In the genomic region with DNA sequence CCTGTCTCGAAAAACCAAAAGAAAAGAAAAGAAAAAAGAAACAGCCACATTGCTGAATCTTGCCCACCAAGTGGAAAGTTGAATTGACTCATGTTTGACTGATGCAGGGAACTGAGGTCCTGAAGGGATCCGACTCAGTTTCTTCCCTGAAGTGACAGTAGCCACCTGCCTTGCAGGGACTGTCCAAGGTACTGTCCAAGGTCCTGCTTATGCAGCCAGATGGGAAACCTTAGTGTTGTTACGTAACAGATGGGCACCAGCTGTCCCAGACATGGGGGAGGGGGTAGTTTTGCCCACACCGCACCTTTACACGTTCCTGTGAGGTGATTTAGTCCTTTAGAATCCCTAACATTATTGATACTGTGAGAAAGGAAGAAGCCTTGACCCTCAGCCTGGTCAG, we compare ENCODE assay signal across 9 mouse cellular contexts.
DNase-seq lines count a peak whose midpoint lies in the region; ATAC-seq and TF ChIP-seq lines count a peak whose summit lies in the region.
"Had no signal": no experiment of that assay in that cellular context is flagged by ENCODE, and none has a peak within 500 bp of the region (broad histone marks: within the 10 kb centered on the region; RNA-seq: fewer than 3 reads in every experiment).

No protein-coding gene starts in this region.

- H3K79me2 ChIP-seq in liver, adult 2 months (ENCODE audit: control insufficient read depth, insufficient read depth, low read length) = no peaks in the 10 kb centered on the region

- TF ChIP-seq POLR2A in liver, adult 2 months (IDR thresholded peaks at IDR 0.05; ENCODE audit: extremely low read depth, insufficient read depth, low read length) = no peak

- 42% methylated on average over 5 of the region's 5 CpGs for WGBS in liver, adult 2 months
- WGBS in liver, embryonic 11.5 days = 59% methylated on average over 5 of the region's 5 CpGs
- 48% methylated on average over 5 of the region's 5 CpGs for WGBS in embryonic facial prominence, embryonic 14.5 days

- no peak overlapping the region for H3K9ac ChIP-seq in liver, adult 2 months (ENCODE audit: low read depth, low read length)
- no peak overlapping the region for H3K9ac ChIP-seq in liver, embryonic 11.5 days (ENCODE audit: low read depth, low read length)
- H3K9ac ChIP-seq in embryonic facial prominence, embryonic 14.5 days (ENCODE audit: low read depth, low read length) = no peak overlapping the region

- no peak for ATAC-seq in liver, embryonic 11.5 days (replicated peaks; ENCODE audit: low FRiP score)
- no peak for ATAC-seq in embryonic facial prominence, embryonic 14.5 days (ENCODE audit: low read depth)

- peak; percentile 35 for DNase-seq in liver, adult 2 months (ENCODE audit: extremely low read depth, low read depth, low spot score)
- DNase-seq in liver, embryonic 11.5 days (ENCODE audit: low spot score) = no peak
- DNase-seq in ZHBTc4 (ENCODE audit: low read depth, low spot score) = peak; percentile 37
- peak; percentile 38 for DNase-seq in embryonic facial prominence, embryonic 14.5 days (ENCODE audit: low spot score)
- peak; percentile 21 for DNase-seq in retina, postnatal 1 day
- no peak for DNase-seq in ovary, postnatal 14 days (ENCODE audit: low spot score)
- no peak for DNase-seq in gastrocnemius, postnatal 4 days (ENCODE audit: low spot score in 2 of 2)
- DNase-seq: cerebellum, postnatal 36 days; gastrocnemius, postnatal 10 days had no signal

- no peaks in the 10 kb centered on the region for H3K9me3 ChIP-seq in liver, embryonic 11.5 days (ENCODE audit: control insufficient read depth, low read length)
- no peaks in the 10 kb centered on the region for H3K9me3 ChIP-seq in embryonic facial prominence, embryonic 14.5 days (ENCODE audit: control insufficient read depth, low read length)

- TF ChIP-seq CTCF in liver, adult 2 months (IDR thresholded peaks at IDR 0.05; ENCODE audit: low read depth, low read length) = no peak

- no peak overlapping the region for H3K27ac ChIP-seq in liver, adult 2 months (replicated peaks; ENCODE audit: insufficient read depth, low read depth, low read length)
- no peak overlapping the region for H3K27ac ChIP-seq in liver, embryonic 11.5 days (ENCODE audit: low read depth, low read length)
- no peak overlapping the region for H3K27ac ChIP-seq in embryonic facial prominence, embryonic 14.5 days (replicated peaks; ENCODE audit: low read depth, low read length)

- H3K4me3 ChIP-seq in liver, adult 2 months (ENCODE audit: insufficient read depth, low read depth, low read length) = no peak overlapping the region
- H3K4me3 ChIP-seq in liver, embryonic 11.5 days (ENCODE audit: low read depth, low read length) = no peak overlapping the region
- H3K4me3 ChIP-seq in embryonic facial prominence, embryonic 14.5 days (ENCODE audit: low read depth, low read length) = no peak overlapping the region

- peaks cover 8% of the 10 kb centered on the region for H3K4me1 ChIP-seq in liver, adult 2 months (ENCODE audit: control insufficient read depth, insufficient read depth, low read length)
- H3K4me1 ChIP-seq in liver, embryonic 11.5 days (replicated peaks; ENCODE audit: control insufficient read depth, insufficient read depth, low read length) = no peaks in the 10 kb centered on the region
- H3K4me1 ChIP-seq in embryonic facial prominence, embryonic 14.5 days (ENCODE audit: control insufficient read depth, insufficient read depth, low read length) = no peaks in the 10 kb centered on the region

- no peak overlapping the region for H3K4me2 ChIP-seq in liver, embryonic 11.5 days
- no peak overlapping the region for H3K4me2 ChIP-seq in embryonic facial prominence, embryonic 14.5 days (ENCODE audit: low read depth, low read length)

- H3K36me3 ChIP-seq in liver, adult 2 months (ENCODE audit: control insufficient read depth, insufficient read depth, low read length) = no peaks in the 10 kb centered on the region
- no peaks in the 10 kb centered on the region for H3K36me3 ChIP-seq in liver, embryonic 11.5 days (ENCODE audit: control insufficient read depth, insufficient read depth, low read length)
- H3K36me3 ChIP-seq in embryonic facial prominence, embryonic 14.5 days (ENCODE audit: control insufficient read depth, insufficient read depth, low read length) = no peaks in the 10 kb centered on the region

- no peaks in the 10 kb centered on the region for H3K27me3 ChIP-seq in liver, adult 2 months (ENCODE audit: control insufficient read depth, insufficient read depth, low read length)
- H3K27me3 ChIP-seq in liver, embryonic 11.5 days (replicated peaks; ENCODE audit: control insufficient read depth, insufficient read depth, low read length) = no peaks in the 10 kb centered on the region
- H3K27me3 ChIP-seq in embryonic facial prominence, embryonic 14.5 days (replicated peaks; ENCODE audit: control insufficient read depth, insufficient read depth, low read length) = no peaks in the 10 kb centered on the region

Comparison
In these comparisons a context has a peak if more than half of its experiments do, and no peak if none do; other contexts are left out.
1. DNase-seq: peak in liver, adult 2 months (single experiment), ZHBTc4 (single experiment), embryonic facial prominence, embryonic 14.5 days (single experiment) and retina, postnatal 1 day (single experiment); none in liver, embryonic 11.5 days (single experiment), ovary, postnatal 14 days (single experiment) and gastrocnemius, postnatal 4 days (0 of 2).